Mouse (Mus musculus) myocyte (in vitro differentiated cells): Measurements from ENCODE around the gene Mrc2.
A peak's percentile ranks its signal among the peaks of the same experiment; 100 is the strongest.

Experiments
- E2F4 ChIP-seq: IDR thresholded peaks from one replicate; pipeline ENCODE4 v1.6.1; 2011; ENCODE audit warnings: mild to moderate bottlenecking, control low read depth, moderate library complexity; ENCODE audit not compliant: insufficient read depth
- MAX ChIP-seq: IDR thresholded peaks from one replicate; pipeline ENCODE4 v1.6.1; 2011; ENCODE audit warnings: low read depth, mild to moderate bottlenecking, control low read depth
- MYOD1 ChIP-seq, 3 experiments: IDR thresholded peaks; one replicate each; pipeline ENCODE4 v1.6.1; 2011; ENCODE audit warnings: control low read depth in 2 of 3, low read depth in 2 of 3, mild to moderate bottlenecking in 2 of 3, moderate library complexity in 1 of 3; ENCODE audit not compliant: insufficient read length in 2 of 3, control insufficient read depth in 1 of 3
- MYOG ChIP-seq, 3 experiments: IDR thresholded peaks; one replicate each; pipeline ENCODE4 v1.6.1; 2011; ENCODE audit warnings: control low read depth in 2 of 3, low read depth in 2 of 3, mild to moderate bottlenecking in 2 of 3; ENCODE audit not compliant: insufficient read length in 2 of 3, control insufficient read depth in 1 of 3, insufficient read depth in 1 of 3
- POLR2A ChIP-seq: IDR thresholded peaks from one replicate; pipeline ENCODE4 v1.6.1; 2011; ENCODE audit warnings: low read depth, mild to moderate bottlenecking, control low read depth, moderate library complexity; ENCODE audit not compliant: insufficient read length
- POLR2AphosphoS2 ChIP-seq: IDR thresholded peaks from one replicate; pipeline ENCODE4 v1.6.1; 2011; ENCODE audit warnings: low read depth, control low read depth; ENCODE audit not compliant: insufficient read length
- REST ChIP-seq: IDR thresholded peaks from one replicate; pipeline ENCODE4 v1.6.1; 2011; ENCODE audit warnings: mild to moderate bottlenecking, control low read depth, moderate library complexity; ENCODE audit not compliant: insufficient read depth, insufficient read length
- SRF ChIP-seq: IDR thresholded peaks from one replicate; pipeline ENCODE4 v1.6.1; 2011; ENCODE audit warnings: low read depth; ENCODE audit not compliant: control insufficient read depth, insufficient read length
- TCF12 ChIP-seq: IDR thresholded peaks from one replicate; pipeline ENCODE4 v1.6.1; 2011; ENCODE audit warnings: mild to moderate bottlenecking, control low read depth; ENCODE audit not compliant: poor library complexity, insufficient read depth, severe bottlenecking
- TCF3 ChIP-seq: IDR thresholded peaks from one replicate; pipeline ENCODE4 v1.6.1; 2011; ENCODE audit warnings: low read depth, control low read depth; ENCODE audit not compliant: insufficient read length

GRCm38 (mm10) chr11:105338596-105339390 lies 46.4 kb downstream of the Mrc2 start:
- peak in 2 of 3 experiments; percentile 31 to 41 for TF ChIP-seq MYOD1 (IDR thresholded peaks at IDR 0.05; ENCODE audit: control insufficient read depth in 1 of 3, insufficient read length in 2 of 3, low read depth in 2 of 3)
- no peak for TF ChIP-seq POLR2A
- peak in 1 of 3 experiments; percentile 45 for TF ChIP-seq MYOG (IDR thresholded peaks at IDR 0.05; ENCODE audit: control insufficient read depth in 1 of 3, insufficient read depth in 1 of 3, insufficient read length in 2 of 3, low read depth in 2 of 3)
- TF ChIP-seq TCF12, result no peak
- no peak for TF ChIP-seq TCF3
- no peak for TF ChIP-seq E2F4
- TF ChIP-seq POLR2AphosphoS2, result no peak
- no peak for TF ChIP-seq MAX
- no peak for TF ChIP-seq SRF
- no peak for TF ChIP-seq REST
